Mouse (Mus musculus) kidney, embryonic 14.5 days (tissue): ENCODE measurements around the gene Slc6a20a. TPM values are rescaled to one million over a fixed set of nuclear protein-coding genes. Genes with fewer than 3 reads are reported as not detected.
A peak's percentile ranks its signal among the peaks of the same experiment; 100 is the strongest.
"Not testable (repeated sequence)": the region's sequence is repeated elsewhere in the genome, so short reads cannot be mapped to it uniquely, and the experiment has no call there.

Experiments used
- ATAC-seq: fragments of 200-750 bp; cut with Nextera tagmentation; 2 replicates; pipeline ENCODE4 v1.8.0; 2017; ENCODE audit warnings: moderate number of reproducible peaks, mild to moderate bottlenecking, moderate TSS enrichment, moderate library complexity; ENCODE audit not compliant: low FRiP score, low TSS enrichment
- H3K27ac ChIP-seq: fragments of 300-500 bp; sonication (generic); 2 replicates; pipeline ENCODE4 v1.5.1; 2014; ENCODE audit warnings: low read depth, mild to moderate bottlenecking, low read length, moderate library complexity, mixed read lengths
- H3K27me3 ChIP-seq: fragments of 300-500 bp; sonication (generic); 2 replicates; pipeline ENCODE4 v1.6.1; 2014; ENCODE audit warnings: mild to moderate bottlenecking, low read length; ENCODE audit not compliant: control insufficient read depth, insufficient read depth
- H3K36me3 ChIP-seq: fragments of 300-500 bp; sonication (generic); 2 replicates; pipeline ENCODE4 v1.6.1; 2014; ENCODE audit warnings: low read length, mixed read lengths; ENCODE audit not compliant: control insufficient read depth, insufficient read depth
- H3K4me1 ChIP-seq: fragments of 300-500 bp; sonication (generic); 2 replicates; pipeline ENCODE4 v1.6.1; 2014; ENCODE audit warnings: low read length, mixed read lengths; ENCODE audit not compliant: control insufficient read depth, insufficient read depth
- H3K4me2 ChIP-seq: fragments of 300-500 bp; sonication (generic); replicated peaks from 2 replicates; pipeline ENCODE4 v1.6.1; 2014; ENCODE audit warnings: low read depth, mild to moderate bottlenecking, low read length
- H3K4me3 ChIP-seq: fragments of 300-500 bp; sonication (generic); 2 replicates; pipeline ENCODE4 v1.5.1; 2014; ENCODE audit warnings: mild to moderate bottlenecking, low read length
- H3K9ac ChIP-seq: fragments of 300-500 bp; sonication (generic); 2 replicates; pipeline ENCODE4 v1.6.1; 2014; ENCODE audit warnings: low read depth, mild to moderate bottlenecking, low read length, moderate library complexity
- H3K9me3 ChIP-seq: fragments of 300-500 bp; sonication (generic); 2 replicates; pipeline ENCODE4 v1.6.1; 2016; ENCODE audit warnings: low read length; ENCODE audit not compliant: control insufficient read depth
- WGBS: fragments of 180-500 bp; shearing (Covaris S2); extraction: QIAGEN DNeasy Blood & Tissue Kit; methylation state at CpG from one replicate; pipeline ENCODE4 v1.1.7; 2014; 5-methylcytosine and 5-hydroxymethylcytosine counted together
- polyA plus RNA-seq: library from polyadenylated mRNA; unstranded; fragments of >200 nt; fragmentation: Nextera tagmentation; extraction: Ambion mirVana; gene quantifications from 2 replicates; pipeline ENCODE4 v1.2.1, GENCODE M21; 2014

Gene Slc6a20a
- polyA plus RNA-seq, 1 experiment from 2014 or later, result 0.88 TPM

- H3K9me3 ChIP-seq, result no peaks in the 10 kb centered on the region
- ATAC-seq, result no peak
- no peak overlapping the region for H3K4me2 ChIP-seq
- no peak overlapping the region for H3K27ac ChIP-seq
- WGBS, result 92% methylated on average over 1 of the region's 1 CpGs
- H3K36me3 ChIP-seq, result no peaks in the 10 kb centered on the region
- no peaks in the 10 kb centered on the region for H3K27me3 ChIP-seq
- no peak overlapping the region for H3K4me3 ChIP-seq
- H3K9ac ChIP-seq, result no peak overlapping the region
- no peaks in the 10 kb centered on the region for H3K4me1 ChIP-seq
Measured at GRCm38 (mm10) chr9:123688227-123688626, 9.5 kb upstream of the Slc6a20a start.

DNA sequence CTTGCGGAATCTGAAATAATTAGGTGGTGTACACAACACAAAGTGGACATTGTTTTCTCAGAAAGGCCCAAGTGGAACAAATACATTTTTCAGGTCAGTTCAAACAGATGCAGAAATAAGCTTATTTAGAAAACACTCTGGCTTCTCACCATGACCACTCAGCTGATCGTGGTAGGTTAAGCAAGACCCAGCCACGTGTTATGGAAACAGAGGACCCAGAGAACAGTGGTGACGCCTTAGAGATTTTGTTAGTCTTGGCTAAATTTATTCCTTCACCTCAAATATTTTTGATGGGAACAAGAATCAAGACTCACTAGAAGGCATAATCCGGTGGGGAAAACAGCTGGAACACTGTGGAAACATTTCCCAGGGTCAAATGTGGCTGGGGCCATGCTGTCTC, 7.5 kb upstream of the Slc6a20a start:
- Histone ChIP-seq H3K4me2 (no peak overlapping the region), H3K4me3 (no peak overlapping the region), H3K27me3 (no peaks in the 10 kb centered on the region), H3K27ac (no peak overlapping the region), H3K4me1 (no peaks in the 10 kb centered on the region), H3K9me3 (no peaks in the 10 kb centered on the region), H3K36me3 (no peaks in the 10 kb centered on the region), H3K9ac (no peak overlapping the region)
- no peak for ATAC-seq
- WGBS, result 79% methylated on average over 5 of the region's 5 CpGs

DNA sequence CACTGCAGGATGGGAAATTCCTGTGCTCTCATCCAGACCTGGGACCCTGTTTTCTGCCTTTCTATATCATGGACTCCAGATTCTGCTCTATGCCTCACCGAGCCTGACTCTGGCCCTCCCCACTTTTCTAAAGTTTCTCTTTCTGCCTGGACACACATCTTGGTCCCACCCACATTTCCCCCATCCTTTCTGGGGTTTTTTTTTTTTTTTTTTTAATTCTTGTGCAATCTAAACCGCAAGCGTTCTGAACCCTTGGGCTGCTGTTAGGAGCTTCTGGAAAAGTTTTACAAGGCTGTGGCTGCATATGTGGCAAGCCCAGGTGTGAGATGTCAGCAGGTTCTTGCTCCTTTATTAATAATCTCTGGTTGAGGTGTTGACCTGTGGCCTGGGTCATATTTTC, 5.0 kb upstream of the Slc6a20a start:
- Histone ChIP-seq H3K4me1 (peaks cover 1% of the 10 kb centered on the region; the same call in 1 of the 2 replicates), H3K4me2 (no peak overlapping the region), H3K27me3 (peaks cover 11% of the 10 kb centered on the region), H3K9me3 (no peaks in the 10 kb centered on the region), H3K4me3 (no peak overlapping the region), H3K9ac (no peak overlapping the region), H3K27ac (no peak overlapping the region), H3K36me3 (no peaks in the 10 kb centered on the region)
- WGBS, result 53% methylated on average over 3 of the region's 3 CpGs
- no peak for ATAC-seq

DNA sequence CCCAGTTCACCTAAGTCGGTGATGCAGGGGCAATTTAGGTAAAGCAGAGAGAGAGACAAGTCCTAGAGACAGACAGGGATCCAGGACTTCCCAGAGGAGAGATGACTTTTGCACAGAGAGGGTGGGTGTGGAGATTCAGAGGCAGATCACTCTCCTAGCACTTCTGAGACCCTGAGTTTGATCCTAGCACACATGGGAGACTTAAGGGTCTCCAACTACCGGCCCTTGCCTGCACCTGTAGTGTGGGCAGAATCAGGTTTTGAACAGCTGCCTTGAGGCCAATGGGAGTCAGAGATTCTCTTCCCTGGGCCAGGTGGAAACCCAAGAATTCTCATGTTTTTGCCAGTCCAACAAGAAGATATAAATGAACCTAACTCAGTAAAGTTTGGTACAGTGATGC, 513 bp upstream of the Slc6a20a start:
- no peaks in the 10 kb centered on the region for H3K36me3 ChIP-seq
- peaks cover 8% of the 10 kb centered on the region; the same call in 1 of the 2 replicates for H3K4me1 ChIP-seq
- H3K27me3 ChIP-seq, result peaks cover 36% of the 10 kb centered on the region
- H3K4me2 ChIP-seq, result peak overlapping the region; percentile 77
- H3K27ac ChIP-seq, result no peak overlapping the region
- no peaks in the 10 kb centered on the region for H3K9me3 ChIP-seq
- H3K9ac ChIP-seq, result no peak overlapping the region
- no peak for ATAC-seq
- 32% methylated on average over 2 of the region's 2 CpGs for WGBS
- H3K4me3 ChIP-seq, result peak overlapping the region; percentile 43; the same call in 1 of the 2 replicates

DNA sequence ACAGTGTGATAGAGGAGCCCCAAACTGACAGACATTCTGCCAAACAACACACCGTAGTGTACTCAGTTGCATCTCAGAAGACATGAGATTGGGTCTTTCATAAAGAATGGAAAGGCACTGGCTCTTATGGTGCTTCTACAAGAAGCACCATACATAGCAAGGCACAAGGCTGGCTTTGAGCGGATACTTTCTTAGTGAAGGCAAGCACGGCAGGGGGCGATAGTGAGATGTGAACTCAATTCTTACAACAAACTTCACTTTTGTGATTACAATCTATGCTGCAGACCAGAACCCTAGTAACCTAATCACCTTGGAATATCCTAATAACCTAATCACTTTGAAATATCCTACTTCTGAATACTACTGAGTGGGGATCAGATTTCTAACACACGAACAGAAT, 13.0 kb downstream of the Slc6a20a start:
- H3K9ac ChIP-seq, result no peak overlapping the region
- no peaks in the 10 kb centered on the region for H3K27me3 ChIP-seq
- no peaks in the 10 kb centered on the region for H3K36me3 ChIP-seq
- H3K27ac ChIP-seq, result no peak overlapping the region
- no peaks in the 10 kb centered on the region for H3K4me1 ChIP-seq
- no peak overlapping the region for H3K4me3 ChIP-seq
- no peaks in the 10 kb centered on the region for H3K9me3 ChIP-seq
- no peak overlapping the region for H3K4me2 ChIP-seq
- no peak for ATAC-seq
- 55% methylated on average over 5 of the region's 5 CpGs for WGBS

DNA sequence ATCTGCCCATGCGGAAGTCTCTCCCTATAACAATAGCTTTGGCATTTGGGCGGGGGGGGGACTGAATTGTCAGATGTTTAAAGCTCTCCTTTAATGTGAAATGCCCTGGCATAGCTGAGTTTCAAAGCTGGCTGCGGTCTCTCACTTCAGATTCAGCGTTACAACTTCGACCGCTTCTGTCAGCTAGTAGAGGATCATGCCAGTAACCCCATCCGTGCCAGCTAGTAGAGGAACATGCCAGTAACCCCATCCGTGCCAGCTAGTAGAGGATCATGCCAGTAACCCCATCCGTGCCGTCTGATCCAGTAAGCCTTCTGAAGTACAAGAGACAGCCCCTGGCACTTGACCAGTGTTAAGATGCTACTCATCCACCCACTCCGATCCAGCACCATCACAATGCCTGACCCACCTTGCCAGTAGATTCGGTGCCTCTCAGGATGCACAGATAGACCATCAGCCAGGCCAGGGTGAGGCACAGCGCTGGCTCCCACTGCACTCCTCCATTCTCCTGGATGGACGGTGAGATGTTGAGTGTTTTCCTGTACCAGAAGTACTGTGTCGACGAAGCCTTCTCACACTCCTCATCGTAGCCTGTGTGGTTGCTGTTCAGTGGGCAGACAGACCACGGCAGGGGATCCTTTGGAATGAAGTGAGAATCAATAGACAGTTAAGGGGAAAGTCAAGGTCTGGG, 18.6 kb downstream of the Slc6a20a start:
- not testable (repeated sequence) for H3K36me3 ChIP-seq, H3K4me3 ChIP-seq, H3K27me3 ChIP-seq, ATAC-seq, H3K9me3 ChIP-seq, H3K9ac ChIP-seq, H3K4me1 ChIP-seq, H3K4me2 ChIP-seq, H3K27ac ChIP-seq
- 85% methylated on average over 16 of the region's 18 CpGs for WGBS

DNA sequence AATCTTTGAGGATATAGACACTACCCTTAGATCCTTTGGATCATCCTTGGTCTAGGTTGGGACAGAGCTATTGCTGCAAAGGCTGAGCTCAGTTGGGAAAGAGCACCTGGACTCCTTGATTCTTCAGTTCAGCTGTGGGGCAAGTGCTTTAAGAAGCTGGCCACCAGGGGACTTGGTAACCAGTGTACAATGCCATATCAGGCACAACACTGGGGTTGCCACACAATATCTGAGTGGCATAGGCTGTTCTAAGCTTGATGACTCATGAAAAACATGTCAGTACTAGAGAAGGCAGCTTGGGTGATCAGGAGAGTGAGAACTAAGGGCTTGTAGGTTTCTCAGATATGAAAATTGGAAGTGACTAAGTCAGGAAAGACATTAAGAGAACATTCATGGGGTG, 19.7 kb downstream of the Slc6a20a start:
- Histone ChIP-seq H3K9ac (no peak overlapping the region), H3K4me3 (no peak overlapping the region), H3K4me1 (no peaks in the 10 kb centered on the region), H3K36me3 (no peaks in the 10 kb centered on the region), H3K9me3 (no peaks in the 10 kb centered on the region), H3K27me3 (no peaks in the 10 kb centered on the region), H3K27ac (no peak overlapping the region), H3K4me2 (no peak overlapping the region)
- no peak for ATAC-seq

DNA sequence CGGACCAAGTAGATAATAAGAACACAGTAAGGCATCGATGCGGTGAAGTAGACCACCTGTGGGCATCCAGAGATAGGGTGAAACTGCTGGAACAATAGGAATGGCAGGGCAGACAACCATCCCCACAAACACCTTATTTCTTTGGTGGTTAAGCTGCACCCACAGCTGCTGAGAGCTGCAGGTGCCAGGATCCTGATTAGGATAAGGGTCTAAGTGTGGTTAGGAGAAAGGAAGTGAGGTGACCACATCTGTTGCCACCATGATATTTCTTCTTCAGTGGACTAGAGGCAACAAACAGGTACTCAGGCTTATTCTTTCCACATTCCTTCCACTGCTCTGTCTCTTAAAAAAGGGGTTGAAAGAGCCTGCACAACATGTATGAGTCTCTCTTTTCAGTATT, 21.2 kb downstream of the Slc6a20a start:
- H3K4me1 ChIP-seq, result no peaks in the 10 kb centered on the region
- H3K4me3 ChIP-seq, result no peak overlapping the region
- no peaks in the 10 kb centered on the region for H3K9me3 ChIP-seq
- no peaks in the 10 kb centered on the region for H3K27me3 ChIP-seq
- H3K27ac ChIP-seq, result no peak overlapping the region
- 83% methylated on average over 3 of the region's 3 CpGs for WGBS
- no peak for ATAC-seq
- no peaks in the 10 kb centered on the region for H3K36me3 ChIP-seq
- no peak overlapping the region for H3K9ac ChIP-seq
- H3K4me2 ChIP-seq, result no peak overlapping the region

GRCm38 (mm10) chr9:123651369-123651768, 27.3 kb downstream of the Slc6a20a start:
- Histone ChIP-seq H3K4me1 (no peaks in the 10 kb centered on the region), H3K4me2 (no peak overlapping the region), H3K9me3 (no peaks in the 10 kb centered on the region), H3K36me3 (no peaks in the 10 kb centered on the region), H3K27ac (no peak overlapping the region), H3K27me3 (no peaks in the 10 kb centered on the region), H3K9ac (no peak overlapping the region), H3K4me3 (no peak overlapping the region)
- WGBS, result 53% methylated on average over 4 of the region's 4 CpGs
- no peak for ATAC-seq
